In the genomic region with DNA sequence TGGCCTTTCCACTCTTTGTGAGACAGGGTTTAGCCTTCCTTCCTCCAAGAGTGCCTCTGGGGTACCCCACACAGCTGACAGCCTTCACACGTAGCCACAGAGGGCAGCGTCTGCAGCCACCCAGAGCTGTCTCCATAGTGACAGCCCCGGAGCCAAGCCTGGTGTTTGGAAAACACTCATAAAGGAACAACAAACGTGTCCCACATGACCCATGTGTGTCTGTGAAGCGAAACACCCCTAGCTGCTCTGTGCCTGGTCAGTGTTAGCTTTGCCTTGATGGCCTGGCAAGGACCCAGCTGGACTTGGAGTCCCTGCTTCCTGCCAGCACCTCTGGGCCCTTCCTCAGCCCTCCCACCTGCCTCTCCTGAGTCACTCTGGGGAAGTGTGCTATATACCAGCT, we compare ENCODE assay signal across 7 mouse cellular contexts.
DNase-seq lines count a peak whose midpoint lies in the region; ATAC-seq and TF ChIP-seq lines count a peak whose summit lies in the region.

No protein-coding gene starts in this region.

- H3K9me3 ChIP-seq in heart, embryonic 10.5 days: no peaks in the 10 kb centered on the region

- no peak overlapping the region for H3K4me3 ChIP-seq in heart, embryonic 10.5 days
- H3K4me3 ChIP-seq in kidney, adult 2 months (ENCODE audit: insufficient read depth, low read depth, low read length): no peak overlapping the region

- no peak for TF ChIP-seq CTCF in kidney, adult 2 months (conservative IDR thresholded peaks at IDR 0.05; ENCODE audit: insufficient read depth, insufficient read length, low read depth, low read length)

- H3K36me3 ChIP-seq in heart, embryonic 10.5 days: no peaks in the 10 kb centered on the region
- H3K36me3 ChIP-seq in kidney, adult 2 months (ENCODE audit: control insufficient read depth, insufficient read depth, low read length): no peaks in the 10 kb centered on the region

- peaks cover 58% of the 10 kb centered on the region for H3K27me3 ChIP-seq in heart, embryonic 10.5 days (ENCODE audit: insufficient read depth, poor library complexity, severe bottlenecking)
- H3K27me3 ChIP-seq in kidney, adult 2 months (replicated peaks; ENCODE audit: control insufficient read depth, insufficient read depth, low read length): no peaks in the 10 kb centered on the region

- TF ChIP-seq POLR2A in kidney, adult 2 months (IDR thresholded peaks at IDR 0.05; ENCODE audit: low read depth, low read length): no peak

- peaks cover 71% of the 10 kb centered on the region for H3K4me1 ChIP-seq in heart, embryonic 10.5 days
- H3K4me1 ChIP-seq in kidney, adult 2 months (ENCODE audit: control insufficient read depth, insufficient read depth, low read length): peaks cover 3% of the 10 kb centered on the region; the same call in 1 of the 2 replicates

- DNase-seq in adipocyte (ENCODE audit: low spot score): peak; percentile 58
- peak; percentile 42 to 44 for DNase-seq in cerebellum, adult 18-20 months
- no peak for DNase-seq in heart, embryonic 10.5 days (ENCODE audit: low spot score)
- peak; percentile 93 for DNase-seq in kidney, adult 2 months
- peak; percentile 75 to 88 for DNase-seq in lung, postnatal 4 days

- 0 out of 2 replicates have a peak overlapping the region, but pooled peaks have one; percentile 4 for H3K27ac ChIP-seq in heart, embryonic 10.5 days
- peak overlapping the region; percentile 76 for H3K27ac ChIP-seq in kidney, adult 2 months (ENCODE audit: insufficient read depth, low read depth, low read length)

- ATAC-seq in inflammation-experienced regulatory T-cells, adult 6 months: no peak
- no peak for ATAC-seq in megakaryocyte progenitor cell, adult 5-6 weeks (replicated peaks; ENCODE audit: poor library complexity)

- WGBS in heart, embryonic 10.5 days: 24% methylated on average over 5 of the region's 5 CpGs
- 5% methylated on average over 5 of the region's 5 CpGs for WGBS in kidney, adult 2 months
